Mouse (Mus musculus) forebrain, embryonic 14.5 days (tissue): Measurements from ENCODE around the gene Igsf11. TPM values are rescaled to one million over a fixed set of nuclear protein-coding genes. Genes with fewer than 3 reads are reported as not detected.

Experiments
- ATAC-seq: fragments of 200-750 bp; cut with Nextera tagmentation; 2 replicates; pipeline ENCODE4 v1.8.0; 2017; ENCODE audit warnings: mild to moderate bottlenecking, moderate library complexity
- DNase-seq: peaks from one replicate; pipeline ENCODE4 v3.0.0-alpha.2; 2015; ENCODE audit warnings: low spot score
- H3K27ac ChIP-seq: fragments of 300-500 bp; sonication (generic); 2 replicates; pipeline ENCODE4 v1.5.1; 2014; ENCODE audit warnings: low read depth, mild to moderate bottlenecking, control low read depth, low read length, moderate library complexity
- H3K27me3 ChIP-seq: fragments of 300-500 bp; sonication (generic); replicated peaks from 2 replicates; pipeline ENCODE4 v1.6.1; 2014; ENCODE audit warnings: low read length, control low read depth, mixed read lengths; ENCODE audit not compliant: control insufficient read depth, insufficient read depth
- H3K36me3 ChIP-seq: fragments of 300-500 bp; sonication (generic); 2 replicates; pipeline ENCODE4 v1.6.1; 2014; ENCODE audit warnings: low read length, control low read depth; ENCODE audit not compliant: control insufficient read depth, insufficient read depth
- H3K4me1 ChIP-seq: fragments of 300-500 bp; sonication (generic); 2 replicates; pipeline ENCODE4 v1.6.1; 2014; ENCODE audit warnings: antibody characterized with exemption, low read length, control low read depth; ENCODE audit not compliant: control insufficient read depth, insufficient read depth
- H3K4me2 ChIP-seq: fragments of 300-500 bp; sonication (generic); 2 replicates; pipeline ENCODE4 v1.6.1; 2014; ENCODE audit warnings: mild to moderate bottlenecking, control low read depth, low read length
- H3K4me3 ChIP-seq: fragments of 300-500 bp; sonication (generic); 2 replicates; pipeline ENCODE4 v1.5.1; 2014; ENCODE audit warnings: low read depth, low read length, control low read depth
- H3K9ac ChIP-seq: fragments of 300-500 bp; sonication (generic); 2 replicates; pipeline ENCODE4 v1.6.1; 2014; ENCODE audit warnings: mild to moderate bottlenecking, low read length, control low read depth, moderate library complexity
- H3K9me3 ChIP-seq: fragments of 300-500 bp; sonication (generic); replicated peaks from 2 replicates; pipeline ENCODE4 v1.6.1; 2016; ENCODE audit warnings: low read length, control low read depth, mixed read lengths; ENCODE audit not compliant: control insufficient read depth
- WGBS: fragments of 180-500 bp; shearing (Covaris S2); extraction: QIAGEN DNeasy Blood & Tissue Kit; methylation state at CpG from one replicate; pipeline ENCODE4 v1.1.7; 2014; 5-methylcytosine and 5-hydroxymethylcytosine counted together
- polyA plus RNA-seq: library from polyadenylated mRNA; unstranded; fragments of >200 nt; fragmentation: Nextera tagmentation; extraction: Ambion mirVana; gene quantifications from 2 replicates; pipeline ENCODE4 v1.2.1, GENCODE M21; 2014

The Igsf11 gene
- polyA plus RNA-seq, 1 experiment from 2014 or later, result 1.7 TPM

DNA sequence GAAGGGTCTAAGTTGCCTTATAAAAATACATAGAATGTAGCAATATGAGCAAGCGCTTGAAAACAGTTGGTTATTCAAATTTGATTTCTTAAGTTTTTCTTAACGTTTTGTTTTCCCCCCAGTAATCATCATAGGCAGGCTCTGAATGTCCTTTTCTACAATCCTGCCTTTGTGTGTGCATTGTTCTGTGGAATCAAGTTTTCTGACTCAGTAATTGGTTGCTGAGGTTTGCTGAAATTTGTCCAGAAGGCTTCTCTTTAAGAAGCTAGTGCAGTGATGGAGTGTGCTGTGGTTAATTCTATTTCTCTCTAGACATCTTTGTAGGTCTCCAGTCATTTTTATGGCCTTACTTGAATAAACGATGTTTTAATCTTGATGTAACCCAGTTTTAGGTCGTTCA lies 10.5 kb downstream of the Igsf11 start:
- H3K4me1 ChIP-seq, result peaks cover 3% of the 10 kb centered on the region; the same call in 1 of the 2 replicates
- WGBS, result 18% methylated on average over 4 of the region's 4 CpGs
- no peaks in the 10 kb centered on the region for H3K9me3 ChIP-seq
- H3K27ac ChIP-seq, result no peak overlapping the region
- 0 out of 2 replicates have a peak, but pooled peaks cover 3% of the 10 kb centered on the region for H3K27me3 ChIP-seq
- H3K36me3 ChIP-seq, result no peaks in the 10 kb centered on the region
- no peak for ATAC-seq
- peak overlapping the region; percentile 70 for H3K4me3 ChIP-seq
- H3K4me2 ChIP-seq, result peak overlapping the region; percentile 83
- peak; percentile 47 for DNase-seq
- H3K9ac ChIP-seq, result 0 out of 2 replicates have a peak overlapping the region, but pooled peaks have one; percentile 8

GRCm38 (mm10) chr16:38904202-38904601 lies 11.7 kb downstream of the Igsf11 start:
- WGBS, result 49% methylated on average over 9 of the region's 9 CpGs
- ATAC-seq, result no peak
- H3K4me2 ChIP-seq, result peak overlapping the region; percentile 83
- H3K27ac ChIP-seq, result no peak overlapping the region
- H3K4me1 ChIP-seq, result peaks cover 3% of the 10 kb centered on the region; the same call in 1 of the 2 replicates
- H3K4me3 ChIP-seq, result no peak overlapping the region
- H3K36me3 ChIP-seq, result no peaks in the 10 kb centered on the region
- DNase-seq, result no peak
- no peak overlapping the region for H3K9ac ChIP-seq
- H3K9me3 ChIP-seq, result no peaks in the 10 kb centered on the region
- H3K27me3 ChIP-seq, result no peaks in the 10 kb centered on the region

DNA sequence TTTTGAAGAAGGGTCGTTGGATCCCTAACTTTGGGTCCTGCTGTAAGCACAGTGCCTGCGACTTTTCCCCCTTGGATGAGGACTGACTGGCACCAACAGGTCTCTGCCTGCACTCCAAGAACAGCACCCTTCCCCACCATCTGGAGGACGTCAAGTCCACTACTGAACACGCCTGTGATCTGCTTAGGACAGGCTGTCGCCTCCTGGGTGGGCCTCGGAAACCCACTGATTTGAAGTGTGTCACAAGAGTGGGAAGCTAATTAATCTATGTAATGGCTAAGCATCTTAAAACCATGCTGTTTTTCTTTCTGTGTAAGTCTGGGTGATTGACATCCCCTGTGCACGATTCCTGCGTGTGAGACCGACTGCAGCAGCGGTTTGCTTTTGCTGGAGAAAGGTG lies 13.4 kb downstream of the Igsf11 start:
- Histone ChIP-seq H3K9ac (no peak overlapping the region), H3K27me3 (no peaks in the 10 kb centered on the region), H3K36me3 (no peaks in the 10 kb centered on the region), H3K4me3 (no peak overlapping the region), H3K4me2 (no peak overlapping the region), H3K9me3 (no peaks in the 10 kb centered on the region), H3K27ac (no peak overlapping the region), H3K4me1 (peaks cover 3% of the 10 kb centered on the region; the same call in 1 of the 2 replicates)
- WGBS, result 38% methylated on average over 10 of the region's 10 CpGs
- ATAC-seq (0 out of 2 replicates have a peak, but pooled peaks have one; percentile 16), DNase-seq (peak; percentile 42)

- no peak overlapping the region for H3K9ac ChIP-seq
- ATAC-seq (no peak), DNase-seq (no peak)
- WGBS, result 62% methylated on average over 9 of the region's 9 CpGs
- no peak overlapping the region for H3K4me2 ChIP-seq
- no peaks in the 10 kb centered on the region for H3K9me3 ChIP-seq
- no peak overlapping the region for H3K27ac ChIP-seq
- H3K27me3 ChIP-seq, result no peaks in the 10 kb centered on the region
- no peaks in the 10 kb centered on the region for H3K36me3 ChIP-seq
- H3K4me1 ChIP-seq, result peaks cover 3% of the 10 kb centered on the region; the same call in 1 of the 2 replicates
- no peak overlapping the region for H3K4me3 ChIP-seq
Measured at GRCm38 (mm10) chr16:38908304-38908703, 15.8 kb downstream of the Igsf11 start.

GRCm38 (mm10) chr16:38909506-38909905 lies 17.0 kb downstream of the Igsf11 start:
- H3K9me3 ChIP-seq, result no peaks in the 10 kb centered on the region
- H3K4me1 ChIP-seq, result peaks cover 3% of the 10 kb centered on the region; the same call in 1 of the 2 replicates
- H3K27me3 ChIP-seq, result no peaks in the 10 kb centered on the region
- no peak overlapping the region for H3K4me2 ChIP-seq
- no peak for DNase-seq
- H3K36me3 ChIP-seq, result no peaks in the 10 kb centered on the region
- no peak overlapping the region; the same call in 1 of the 2 replicates for H3K27ac ChIP-seq
- ATAC-seq, result no peak
- no peak overlapping the region for H3K4me3 ChIP-seq
- H3K9ac ChIP-seq, result no peak overlapping the region
- 80% methylated on average over 12 of the region's 12 CpGs for WGBS

DNA sequence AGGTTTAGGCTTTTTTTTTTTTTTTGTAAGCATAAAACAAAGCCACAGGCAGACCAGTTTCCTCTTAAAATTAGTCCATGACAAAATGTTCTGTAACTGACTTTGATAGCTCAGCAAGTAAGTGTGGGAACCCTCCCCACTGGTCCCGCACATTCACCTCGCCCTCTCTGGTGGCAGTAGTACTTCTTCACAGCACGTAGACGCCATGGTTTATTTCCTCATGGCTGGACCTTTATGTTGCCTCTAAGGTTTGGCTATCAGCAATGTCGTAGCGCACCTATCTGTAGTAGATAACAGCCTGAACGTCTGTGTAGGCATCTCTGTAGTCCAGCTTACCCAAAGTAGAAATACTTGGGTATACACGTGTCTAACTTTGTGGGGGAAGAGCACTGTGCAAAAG lies 17.6 kb downstream of the Igsf11 start:
- 89% methylated on average over 8 of the region's 8 CpGs for WGBS
- H3K4me1 ChIP-seq, result peaks cover 3% of the 10 kb centered on the region; the same call in 1 of the 2 replicates
- no peaks in the 10 kb centered on the region for H3K27me3 ChIP-seq
- DNase-seq, result no peak
- H3K4me2 ChIP-seq, result no peak overlapping the region
- no peak overlapping the region for H3K27ac ChIP-seq
- H3K36me3 ChIP-seq, result no peaks in the 10 kb centered on the region
- no peak overlapping the region for H3K9ac ChIP-seq
- H3K9me3 ChIP-seq, result no peaks in the 10 kb centered on the region
- no peak for ATAC-seq
- H3K4me3 ChIP-seq, result no peak overlapping the region

- WGBS, result 94% methylated on average over 4 of the region's 4 CpGs
- Histone ChIP-seq H3K27ac (no peak overlapping the region), H3K9me3 (no peaks in the 10 kb centered on the region), H3K36me3 (no peaks in the 10 kb centered on the region), H3K4me2 (no peak overlapping the region), H3K9ac (no peak overlapping the region), H3K27me3 (no peaks in the 10 kb centered on the region), H3K4me3 (no peak overlapping the region), H3K4me1 (no peaks in the 10 kb centered on the region)
- DNase-seq (no peak), ATAC-seq (no peak)
Measured at GRCm38 (mm10) chr16:38915451-38915850, 23.0 kb downstream of the Igsf11 start.

DNA sequence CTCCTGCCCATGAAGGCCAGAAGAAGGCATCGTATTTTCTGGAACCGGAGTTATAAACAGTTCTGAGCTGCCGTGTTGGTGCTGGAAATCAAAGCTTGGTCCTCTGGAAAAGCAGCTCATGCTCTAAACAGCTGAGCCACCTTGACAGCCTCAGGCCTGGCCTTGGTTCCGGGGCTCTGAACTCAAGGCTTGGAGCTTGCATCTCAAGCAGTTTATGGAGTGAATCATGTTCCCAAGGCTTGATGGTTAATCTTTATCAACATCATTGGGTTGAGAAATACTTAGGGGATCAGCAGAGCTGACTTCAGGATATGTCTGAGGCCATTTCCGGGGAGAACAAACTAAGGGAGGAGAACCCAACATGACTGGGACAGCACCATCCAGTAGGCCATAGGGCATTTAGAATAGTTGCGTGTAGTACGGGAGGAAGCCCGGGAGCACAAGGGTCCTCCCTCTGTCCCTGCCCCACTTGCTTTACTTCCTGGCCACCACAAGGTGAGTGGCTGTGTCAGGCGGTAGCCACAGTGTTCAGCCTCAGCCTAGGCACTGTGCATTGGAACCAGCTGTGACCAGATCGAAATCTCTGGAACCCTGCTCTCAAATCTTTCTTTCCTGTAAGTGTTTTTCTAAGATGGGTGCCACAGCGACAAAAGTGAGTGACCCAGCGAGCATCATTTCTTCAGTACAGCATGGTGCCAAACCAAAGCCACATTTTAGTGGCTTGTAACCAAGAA lies 23.7 kb downstream of the Igsf11 start:
- Histone ChIP-seq H3K9ac (no peak overlapping the region), H3K27me3 (no peaks in the 10 kb centered on the region), H3K4me3 (no peak overlapping the region), H3K9me3 (no peaks in the 10 kb centered on the region), H3K4me2 (no peak overlapping the region), H3K27ac (no peak overlapping the region), H3K36me3 (no peaks in the 10 kb centered on the region), H3K4me1 (no peaks in the 10 kb centered on the region)
- ATAC-seq (no peak), DNase-seq (no peak)
- 96% methylated on average over 12 of the region's 12 CpGs for WGBS

- Histone ChIP-seq H3K4me2 (no peak overlapping the region), H3K9ac (no peak overlapping the region), H3K4me3 (no peak overlapping the region), H3K9me3 (no peaks in the 10 kb centered on the region), H3K36me3 (no peaks in the 10 kb centered on the region), H3K27me3 (no peaks in the 10 kb centered on the region), H3K27ac (no peak overlapping the region), H3K4me1 (no peaks in the 10 kb centered on the region)
- no peak for DNase-seq
- WGBS, result 83% methylated on average over 5 of the region's 5 CpGs
- no peak for ATAC-seq
Measured at GRCm38 (mm10) chr16:38916885-38917284, 24.4 kb downstream of the Igsf11 start.
